Mouse (Mus musculus) ES-E14 (cell line): ENCODE results near the gene Olfr1444. TPM values are rescaled to one million over a fixed set of nuclear protein-coding genes. Genes with fewer than 3 reads are reported as not detected.

Experiments
- DNase-seq: peaks from one replicate; pipeline ENCODE4 v3.0.0-alpha.2; 2013; ENCODE audit warnings: low read depth, low spot score
- H3K27ac ChIP-seq: 2 replicates; pipeline ENCODE4 v1.5.1; 2012; ENCODE audit warnings: low read depth, mild to moderate bottlenecking, low read length, moderate library complexity, mixed read lengths; ENCODE audit not compliant: poor library complexity, insufficient read depth, severe bottlenecking
- H3K36me3 ChIP-seq: 2 replicates; pipeline ENCODE4 v1.6.1; 2012; ENCODE audit warnings: mild to moderate bottlenecking, low read length, moderate library complexity, mixed read lengths; ENCODE audit not compliant: control insufficient read depth, poor library complexity, insufficient read depth, severe bottlenecking
- H3K4me1 ChIP-seq, 2 experiments: fragments of 150-350 bp in 1 of 2; sonication (generic) in 1 of 2; 2 replicates each; pipeline ENCODE4 v1.6.1; 2012; ENCODE audit warnings: low read length in 2 of 2, mild to moderate bottlenecking in 1 of 2, mixed read lengths in 1 of 2; ENCODE audit not compliant: control insufficient read depth in 2 of 2, insufficient read depth in 2 of 2, poor library complexity in 1 of 2
- H3K4me3 ChIP-seq, 2 experiments: fragments of 150-350 bp in 1 of 2; sonication (generic) in 1 of 2; 2 replicates each; pipeline ENCODE4 v1.5.1; 2012; ENCODE audit warnings: low read length in 2 of 2, low read depth in 1 of 2, mild to moderate bottlenecking in 1 of 2, mixed read lengths in 1 of 2; ENCODE audit not compliant: insufficient read depth in 1 of 2, poor library complexity in 1 of 2, severe bottlenecking in 1 of 2
- H3K9ac ChIP-seq: 2 replicates; pipeline ENCODE4 v1.6.1; 2012; ENCODE audit warnings: low read depth, mild to moderate bottlenecking, low read length, mixed read lengths; ENCODE audit not compliant: poor library complexity, insufficient read depth, severe bottlenecking
- H3K9me3 ChIP-seq: fragments of 150-350 bp; sonication (generic); 2 replicates; pipeline ENCODE4 v1.6.1; 2012; ENCODE audit warnings: low read depth, mild to moderate bottlenecking, low read length; ENCODE audit not compliant: control insufficient read depth, insufficient read depth
- CHD2 ChIP-seq: IDR thresholded peaks from 2 replicates; pipeline ENCODE4 v1.6.1; 2014; ENCODE audit warnings: mild to moderate bottlenecking, low read depth, low read length, inconsistent platforms
- HCFC1 ChIP-seq: IDR thresholded peaks from 2 replicates; pipeline ENCODE4 v1.6.1; 2012; ENCODE audit warnings: low read length, inconsistent platforms, borderline replicate concordance; ENCODE audit not compliant: insufficient read depth
- MAFK ChIP-seq: IDR thresholded peaks from 2 replicates; pipeline ENCODE4 v1.6.1; 2014; ENCODE audit warnings: mild to moderate bottlenecking, low read depth, low read length, inconsistent platforms; ENCODE audit not compliant: insufficient read depth
- ZC3H11A ChIP-seq: IDR thresholded peaks from 2 replicates; pipeline ENCODE4 v1.6.1; 2012; ENCODE audit warnings: low read depth, mild to moderate bottlenecking, inconsistent platforms, low read length, borderline replicate concordance
- ZNF384 ChIP-seq: IDR thresholded peaks from 2 replicates; pipeline ENCODE4 v1.6.1; 2012; ENCODE audit warnings: low read depth, low read length, inconsistent platforms
- in situ Hi-C, 2 experiments: fragments of 600-800 bp; cut with MboI; formaldehyde crosslinking; loops; one replicate each; pipeline ENCODE4 v1.15.1; 2025; ENCODE audit warnings: low sequenced_read_pairs in 2 of 2, inconsistent platforms in 1 of 2; ENCODE audit not compliant: unreplicated experiment in 2 of 2
- total RNA-seq: library from RNA; depleted of rRNA; stranded (reverse); fragments of 300-350 nt; gene quantifications from 2 replicates; pipeline ENCODE4 v1.2.3, GENCODE M21; 2012

The Olfr1444 gene
- total RNA-seq, 1 experiment = not detected

DNA sequence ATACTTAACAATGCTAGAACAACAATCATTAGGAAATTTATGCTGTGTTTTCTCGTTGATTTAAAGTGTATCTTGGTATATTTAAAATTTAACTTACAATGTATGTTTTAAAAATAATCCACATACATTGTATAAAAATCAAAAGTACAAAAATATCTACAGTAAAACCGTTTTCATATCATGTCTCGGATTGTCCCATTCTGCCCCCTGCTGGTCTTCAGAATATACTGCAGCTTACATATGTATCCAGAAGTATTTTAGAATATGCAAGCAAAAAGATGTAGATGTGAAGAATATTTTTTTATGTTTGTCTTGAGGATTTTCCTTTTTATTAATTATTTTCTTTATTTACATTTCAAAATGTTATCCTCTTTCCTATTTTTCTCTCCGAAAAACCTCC, 36.7 kb upstream of the Olfr1444 start:
- DNase-seq = no peak
- H3K36me3 ChIP-seq = no peaks in the 10 kb centered on the region
- H3K27ac ChIP-seq = no peak overlapping the region
- in situ Hi-C loops = loop anchor here in 1 of 2 experiments (10.0 kb wide), 1 partner anchor 306 kb away; no protein-coding TSS in a partner anchor
- TF ChIP-seq ZC3H11A (no peak), MAFK (no peak), CHD2 (no peak), HCFC1 (no peak), ZNF384 (no peak)
- no peak overlapping the region for H3K4me3 ChIP-seq
- H3K9ac ChIP-seq = no peak overlapping the region
- H3K9me3 ChIP-seq = no peaks in the 10 kb centered on the region
- no peaks in the 10 kb centered on the region for H3K4me1 ChIP-seq

DNA sequence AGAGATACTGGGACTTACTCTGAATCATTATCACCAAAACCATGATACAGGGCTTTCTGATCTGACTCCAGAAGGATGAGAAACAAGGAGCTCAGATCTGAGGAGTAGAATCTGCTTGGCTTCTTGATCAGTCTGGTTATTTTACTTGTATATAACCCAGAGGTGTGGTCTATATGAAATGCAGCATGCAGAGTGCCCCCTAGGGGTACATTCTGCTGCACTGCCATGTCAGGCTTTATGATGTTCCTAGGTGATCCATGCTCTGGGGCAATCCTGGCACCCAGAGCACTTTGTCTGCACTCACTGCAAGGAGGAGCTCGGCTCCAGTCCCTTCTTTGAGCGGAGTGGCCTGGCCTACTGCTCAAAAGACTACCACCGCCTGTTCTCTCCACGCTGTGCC, 32.5 kb upstream of the Olfr1444 start:
- no peak overlapping the region for H3K9ac ChIP-seq
- no peak for TF ChIP-seq ZC3H11A
- H3K4me3 ChIP-seq = no peak overlapping the region
- in situ Hi-C loops = loop anchor here in 1 of 2 experiments (10.0 kb wide), 1 partner anchor 310 kb away; no protein-coding TSS in a partner anchor
- no peak for DNase-seq
- no peaks in the 10 kb centered on the region for H3K4me1 ChIP-seq
- no peak overlapping the region for H3K27ac ChIP-seq
- no peaks in the 10 kb centered on the region for H3K36me3 ChIP-seq
- H3K9me3 ChIP-seq = no peaks in the 10 kb centered on the region

DNA sequence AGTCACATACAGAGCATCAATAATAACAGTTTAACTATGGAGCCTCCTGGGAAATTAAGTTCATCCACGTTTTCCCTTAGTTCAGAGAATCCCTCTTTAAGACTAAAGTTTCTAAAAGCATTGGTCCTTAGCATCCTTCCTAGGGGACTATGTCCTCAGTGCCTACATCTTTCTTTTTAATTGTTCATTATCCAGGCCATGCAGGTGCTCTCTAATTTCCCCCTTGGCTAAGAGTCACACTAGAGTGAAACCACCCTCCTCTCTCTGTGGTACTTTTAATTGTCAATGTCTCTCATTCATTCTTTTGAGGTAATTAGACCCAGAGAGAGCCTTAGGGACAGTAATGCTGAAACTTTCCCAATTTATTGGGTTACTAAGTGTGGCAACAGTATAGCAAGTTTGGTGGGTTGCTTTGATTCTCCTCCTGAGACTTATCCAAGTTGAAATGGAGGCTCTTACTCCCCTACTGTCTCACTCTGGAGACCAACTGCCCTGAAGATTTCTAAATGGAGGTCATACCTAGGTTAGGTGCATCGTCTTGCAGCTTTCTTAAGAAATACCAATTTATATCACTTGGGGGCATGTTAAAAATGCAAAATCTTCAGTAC, 26.2 kb upstream of the Olfr1444 start:
- Histone ChIP-seq H3K4me3 (no peak overlapping the region), H3K9ac (no peak overlapping the region), H3K36me3 (no peaks in the 10 kb centered on the region), H3K9me3 (no peaks in the 10 kb centered on the region), H3K4me1 (no peaks in the 10 kb centered on the region), H3K27ac (no peak overlapping the region)
- in situ Hi-C loops = no loop called here
- TF ChIP-seq ZC3H11A = no peak
- no peak for TF ChIP-seq MAFK
- TF ChIP-seq HCFC1 = no peak
- no peak for TF ChIP-seq ZNF384
- no peak for TF ChIP-seq CHD2
- no peak for DNase-seq

DNA sequence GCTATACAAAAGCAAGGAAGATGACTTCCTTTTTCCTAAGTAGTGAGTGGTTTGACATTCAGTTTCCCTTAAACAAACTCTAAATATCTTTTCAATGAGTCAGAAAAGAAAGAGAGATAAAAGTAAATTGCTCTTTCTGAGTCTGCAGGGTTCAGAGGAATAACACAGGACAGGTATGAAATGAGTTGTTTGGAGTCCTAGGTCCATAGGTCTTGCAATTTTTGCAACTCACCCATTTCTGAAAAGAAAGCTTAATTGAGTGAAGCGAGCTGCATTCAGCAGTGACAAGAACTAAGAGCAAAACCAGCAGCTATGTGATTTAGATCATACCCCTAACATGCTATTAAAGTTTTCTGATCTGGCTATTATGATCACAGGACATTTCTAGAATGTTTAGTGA, 25.5 kb upstream of the Olfr1444 start:
- no peak for DNase-seq
- in situ Hi-C loops = no loop called here
- Histone ChIP-seq H3K36me3 (no peaks in the 10 kb centered on the region), H3K9me3 (no peaks in the 10 kb centered on the region), H3K4me3 (no peak overlapping the region), H3K4me1 (no peaks in the 10 kb centered on the region), H3K9ac (no peak overlapping the region), H3K27ac (no peak overlapping the region)
- no peak for TF ChIP-seq ZNF384
- TF ChIP-seq MAFK = no peak
- TF ChIP-seq CHD2 = no peak
- no peak for TF ChIP-seq HCFC1
- TF ChIP-seq ZC3H11A = no peak

DNA sequence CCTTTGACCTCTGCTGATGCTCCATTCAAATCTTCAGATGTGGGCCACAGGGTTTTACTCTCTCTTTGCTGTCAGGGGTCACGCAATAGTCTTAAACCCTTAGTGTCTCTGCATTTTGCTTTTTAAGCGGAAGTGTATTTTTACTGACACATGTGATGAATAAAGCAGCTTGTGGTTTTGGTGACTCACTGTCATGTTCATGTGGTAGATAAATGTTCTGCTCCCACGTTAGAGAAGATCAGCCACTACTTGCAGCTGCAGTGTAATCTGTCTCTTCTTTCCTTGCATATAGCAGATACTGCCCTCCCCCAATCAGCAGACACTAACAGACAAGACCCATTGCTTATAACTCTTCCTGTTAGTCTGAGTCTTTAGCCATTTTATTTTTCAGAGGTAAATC, 23.5 kb upstream of the Olfr1444 start:
- Histone ChIP-seq H3K9me3 (no peaks in the 10 kb centered on the region), H3K4me3 (no peak overlapping the region), H3K27ac (no peak overlapping the region), H3K4me1 (no peaks in the 10 kb centered on the region), H3K9ac (no peak overlapping the region), H3K36me3 (no peaks in the 10 kb centered on the region)
- no peak for TF ChIP-seq CHD2
- TF ChIP-seq MAFK = no peak
- no peak for TF ChIP-seq ZNF384
- TF ChIP-seq ZC3H11A = no peak
- TF ChIP-seq HCFC1 = no peak
- DNase-seq = no peak
- in situ Hi-C loops = no loop called here
